Mouse (Mus musculus): Measurements from ENCODE around the gene Tex264.

DNA sequence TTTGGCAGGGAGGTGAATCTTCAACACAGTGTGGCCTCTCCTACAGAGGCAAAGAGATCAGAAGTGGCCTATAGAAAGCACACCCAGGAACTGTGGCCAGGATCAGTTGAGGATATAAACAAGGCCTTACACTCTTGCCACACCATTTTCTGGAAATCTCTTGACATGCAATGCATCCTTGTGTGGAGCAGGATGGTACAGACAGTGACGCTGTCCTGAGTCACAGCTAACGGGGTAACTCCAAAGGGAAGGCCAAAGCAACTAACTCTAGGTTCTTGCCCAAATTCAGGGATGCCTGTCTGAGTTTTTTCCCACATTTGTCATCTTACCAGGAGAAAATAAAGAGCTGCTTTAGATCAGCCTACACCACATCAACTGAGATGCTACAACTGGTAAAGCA, 26.7 kb upstream of the Tex264 start:
- TF ChIP-seq CTCF (IDR thresholded peaks at IDR 0.05; ENCODE audit: low read depth, low read length) = no peak
- TF ChIP-seq POLR2A (IDR thresholded peaks at IDR 0.05; ENCODE audit: extremely low read depth, insufficient read depth, low read length) = no peak
